Mouse (Mus musculus) liver, postnatal 0 days (tissue): ENCODE measurements around the gene Lad1. TPM values are rescaled to one million over a fixed set of nuclear protein-coding genes. Genes with fewer than 3 reads are reported as not detected.
A peak's percentile ranks its signal among the peaks of the same experiment; 100 is the strongest.

Experiments used
- ATAC-seq: fragments of 200-750 bp; cut with Nextera tagmentation; 2 replicates; pipeline ENCODE4 v1.8.0; 2017; ENCODE audit warnings: mild to moderate bottlenecking, moderate library complexity
- DNase-seq: peaks from one replicate; pipeline ENCODE4 v3.0.0-alpha.2; 2016
- H3K27ac ChIP-seq: fragments of 300-500 bp; sonication (generic); 2 replicates; pipeline ENCODE4 v1.5.1; 2014; ENCODE audit warnings: antibody characterized with exemption, moderate library complexity, mild to moderate bottlenecking, low read depth
- H3K27me3 ChIP-seq: fragments of 300-500 bp; sonication (generic); 2 replicates; pipeline ENCODE4 v1.6.1; 2014; ENCODE audit warnings: low read length, control low read depth, mixed read lengths; ENCODE audit not compliant: insufficient read depth
- H3K36me3 ChIP-seq: fragments of 300-500 bp; sonication (generic); replicated peaks from 2 replicates; pipeline ENCODE4 v1.6.1; 2014; ENCODE audit warnings: mild to moderate bottlenecking, control low read depth, low read length, moderate library complexity, mixed read lengths; ENCODE audit not compliant: insufficient read depth
- H3K4me1 ChIP-seq: fragments of 300-500 bp; sonication (generic); 2 replicates; pipeline ENCODE4 v1.6.1; 2014; ENCODE audit warnings: antibody characterized with exemption, mild to moderate bottlenecking, control low read depth; ENCODE audit not compliant: insufficient read depth
- H3K4me2 ChIP-seq: fragments of 300-500 bp; sonication (generic); 2 replicates; pipeline ENCODE4 v1.6.1; 2014; ENCODE audit warnings: low read depth, mild to moderate bottlenecking, low read length, moderate library complexity, mixed read lengths
- H3K4me3 ChIP-seq: fragments of 300-500 bp; sonication (generic); 2 replicates; pipeline ENCODE4 v1.5.1; 2014; ENCODE audit warnings: low read depth, low read length
- H3K9ac ChIP-seq: fragments of 300-500 bp; sonication (generic); replicated peaks from 2 replicates; pipeline ENCODE4 v1.6.1; 2014; ENCODE audit warnings: mild to moderate bottlenecking, moderate library complexity
- H3K9me3 ChIP-seq: fragments of 300-500 bp; sonication (generic); 2 replicates; pipeline ENCODE4 v1.6.1; 2016; ENCODE audit warnings: mild to moderate bottlenecking, control low read depth, low read length, mixed read lengths
- CTCF ChIP-seq: sonication (generic); IDR thresholded peaks from 2 replicates; pipeline ENCODE4 v1.5.1; 2016; ENCODE audit warnings: antibody characterized with exemption, low read depth
- EP300 ChIP-seq: IDR thresholded peaks from 2 replicates; pipeline ENCODE4 v1.6.1; 2016; ENCODE audit warnings: antibody characterized with exemption, low read depth, mild to moderate bottlenecking
- WGBS: fragments of 180-500 bp; shearing (Covaris S2); extraction: QIAGEN DNeasy Blood & Tissue Kit; methylation state at CpG from one replicate; pipeline ENCODE4 v1.1.7; 2014; ENCODE audit not compliant: insufficient replicate concordance; 5-methylcytosine and 5-hydroxymethylcytosine counted together
- polyA plus RNA-seq: library from polyadenylated mRNA; unstranded; fragments of >200 nt; fragmentation: Nextera tagmentation; extraction: Ambion mirVana; gene quantifications from 2 replicates; pipeline ENCODE4 v1.2.1, GENCODE M21; 2015

Gene Lad1
- polyA plus RNA-seq, 1 experiment from 2014 or later = 0.42 TPM

GRCm38 (mm10) chr1:135872991-135873390 is 54.6 kb downstream of the Lad1 start:
- Histone ChIP-seq H3K36me3 (no peaks in the 10 kb centered on the region), H3K4me3 (no peak overlapping the region), H3K9me3 (no peaks in the 10 kb centered on the region), H3K4me1 (no peaks in the 10 kb centered on the region), H3K27me3 (no peaks in the 10 kb centered on the region), H3K4me2 (no peak overlapping the region), H3K9ac (no peak overlapping the region), H3K27ac (no peak overlapping the region)
- WGBS = 70% methylated on average over 4 of the region's 4 CpGs
- ATAC-seq (no peak), DNase-seq (no peak)
- TF ChIP-seq CTCF (no peak), EP300 (no peak)

- no peaks in the 10 kb centered on the region for H3K36me3 ChIP-seq
- ATAC-seq (no peak), DNase-seq (no peak)
- no peaks in the 10 kb centered on the region for H3K4me1 ChIP-seq
- H3K9me3 ChIP-seq = no peaks in the 10 kb centered on the region
- H3K4me3 ChIP-seq = no peak overlapping the region
- no peak overlapping the region for H3K4me2 ChIP-seq
- no peak overlapping the region for H3K27ac ChIP-seq
- 57% methylated on average over 2 of the region's 2 CpGs for WGBS
- TF ChIP-seq CTCF (no peak), EP300 (no peak)
- H3K27me3 ChIP-seq = no peaks in the 10 kb centered on the region
- H3K9ac ChIP-seq = no peak overlapping the region
These were observed 58.9 kb downstream of the Lad1 start for GRCm38 (mm10) chr1:135877248-135877647.

- H3K4me1 ChIP-seq = no peaks in the 10 kb centered on the region
- TF ChIP-seq EP300 (no peak), CTCF (peak; percentile 90)
- DNase-seq (peak; percentile 72), ATAC-seq (no peak)
- H3K27ac ChIP-seq = no peak overlapping the region
- H3K4me3 ChIP-seq = no peak overlapping the region
- H3K4me2 ChIP-seq = no peak overlapping the region
- WGBS = 58% methylated on average over 10 of the region's 10 CpGs
- H3K9me3 ChIP-seq = no peaks in the 10 kb centered on the region
- H3K36me3 ChIP-seq = no peaks in the 10 kb centered on the region
- H3K27me3 ChIP-seq = no peaks in the 10 kb centered on the region
- H3K9ac ChIP-seq = no peak overlapping the region
These were observed 64.1 kb downstream of the Lad1 start for GRCm38 (mm10) chr1:135882385-135883109.

Other genes starting within 250 kb of the Lad1 start
- gene Nav1, start 211.3 kb upstream of the Lad1 start, polyA plus RNA-seq = 0.92 and 0.94 TPM in 2 replicates
- gene Csrp1, start 98.5 kb upstream of the Lad1 start, polyA plus RNA-seq = 23.5 and 25.9 TPM in 2 replicates
- gene Phlda3, start 52.5 kb upstream of the Lad1 start, polyA plus RNA-seq = 4.0 and 4.9 TPM in 2 replicates
- 1.2 and 4.7 TPM in 2 replicates for gene Tnni1, start 39.2 kb upstream of the Lad1 start, polyA plus RNA-seq
- 3.2 and 3.6 TPM in 2 replicates for gene Tnnt2, start 17.8 kb downstream of the Lad1 start, polyA plus RNA-seq
- 0.05 TPM in 1 of 2 replicates, not detected in the other for gene Pkp1, start 100.6 kb downstream of the Lad1 start, polyA plus RNA-seq
- not detected in 2 replicates for gene Igfn1, start 187.7 kb downstream of the Lad1 start, polyA plus RNA-seq
- 56.4 and 57.4 TPM in 2 replicates for gene Tmem9, start 189.6 kb downstream of the Lad1 start, polyA plus RNA-seq
- not detected in 2 replicates for gene Ascl5, start 232.2 kb downstream of the Lad1 start, polyA plus RNA-seq
- 0.37 TPM in 1 of 2 replicates, not detected in the other for gene Cacna1s, start 234.2 kb downstream of the Lad1 start, polyA plus RNA-seq